Mouse (Mus musculus) spleen, adult 2 months (tissue): ENCODE results near the gene Jph3.

Experiments used
- CTCF ChIP-seq: fragments of 200-500 bp; IDR thresholded peaks from 2 replicates; pipeline ENCODE4 v1.5.1; 2011; ENCODE audit warnings: mild to moderate bottlenecking, inconsistent platforms; ENCODE audit not compliant: insufficient read depth, insufficient read length, insufficient replicate concordance; ENCODE audit errors: extremely low read depth
- POLR2A ChIP-seq: fragments of 200-500 bp; IDR thresholded peaks from 2 replicates; pipeline ENCODE4 v1.6.1; 2011; ENCODE audit warnings: low read depth, low read length, inconsistent platforms

GRCm38 (mm10) chr8:121721072-121721471, 8.4 kb upstream of the Jph3 start:
- TF ChIP-seq CTCF (no peak), POLR2A (no peak)
